Mouse (Mus musculus) bone marrow, adult 2 months (tissue): ENCODE data around the gene Etv2. TPM values are rescaled to one million over a fixed set of nuclear protein-coding genes. Genes with fewer than 3 reads are reported as not detected.

Experiments
- H3K27ac ChIP-seq: fragments of 200-500 bp; 2 replicates; pipeline ENCODE4 v1.5.1; 2012; ENCODE audit warnings: low read depth, mild to moderate bottlenecking, control low read depth, inconsistent platforms, low read length; ENCODE audit not compliant: control insufficient read depth, poor library complexity, insufficient read depth
- H3K4me1 ChIP-seq: fragments of 200-500 bp; 2 replicates; pipeline ENCODE4 v1.6.1; 2011; ENCODE audit warnings: low read length; ENCODE audit not compliant: control insufficient read depth, insufficient read depth
- H3K4me3 ChIP-seq: fragments of 200-500 bp; replicated peaks from 2 replicates; pipeline ENCODE3; 2011; ENCODE audit warnings: mild to moderate bottlenecking, low read depth, low read length, control low read depth; ENCODE audit not compliant: control insufficient read depth
- CTCF ChIP-seq: fragments of 200-500 bp; IDR thresholded peaks from 2 replicates; pipeline ENCODE4 v1.5.1; 2011; ENCODE audit warnings: low read length, control low read depth; ENCODE audit not compliant: control insufficient read depth, insufficient read depth
- POLR2A ChIP-seq: fragments of 200-500 bp; IDR thresholded peaks from 2 replicates; pipeline ENCODE4 v1.6.1; 2011; ENCODE audit warnings: low read depth, mild to moderate bottlenecking, control low read depth, low read length, borderline replicate concordance; ENCODE audit not compliant: control insufficient read depth
- WGBS: fragments of 180-500 bp; shearing (Covaris S2); methylation state at CpG from one replicate; pipeline ENCODE4 v1.1.7; 2018; 5-methylcytosine and 5-hydroxymethylcytosine counted together
- polyA plus RNA-seq: library from polyadenylated mRNA; stranded (reverse); fragments of >200 nt; gene quantifications from 2 replicates; pipeline ENCODE4 v1.2.4, GENCODE M21; 2011; ENCODE audit warnings: low replicate concordance; ENCODE audit not compliant: missing spikeins, insufficient read depth, insufficient read length

The Etv2 gene
- polyA plus RNA-seq, 1 experiment: not detected

- Histone ChIP-seq H3K4me3 (no peak overlapping the region), H3K27ac (no peak overlapping the region), H3K4me1 (no peaks in the 10 kb centered on the region)
- no peak for TF ChIP-seq POLR2A
- TF ChIP-seq CTCF: peak; percentile 83
- WGBS: 16% methylated on average over 8 of the region's 8 CpGs
These were observed 27.8 kb downstream of the Etv2 start for GRCm38 (mm10) chr7:30607706-30608309.

DNA sequence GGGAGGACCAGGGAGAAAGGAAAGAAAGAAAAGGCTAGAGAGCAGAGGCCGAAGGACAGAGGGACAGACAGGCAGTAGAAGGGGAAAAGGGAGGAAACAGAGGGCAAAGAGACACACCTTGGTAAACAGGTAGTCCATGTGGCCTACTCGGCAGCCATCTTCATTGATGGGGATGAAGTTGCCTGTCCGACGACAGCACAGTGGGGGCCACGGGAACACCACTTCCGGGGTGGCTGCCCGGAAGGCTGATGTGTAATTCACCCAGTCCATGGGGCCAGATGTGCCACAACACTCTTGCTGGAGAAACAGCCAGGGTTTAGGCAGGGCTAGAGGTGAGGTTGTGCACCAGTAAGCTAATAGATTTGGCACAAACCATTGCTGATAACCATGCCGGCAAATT lies 30.7 kb downstream of the Etv2 start:
- Histone ChIP-seq H3K4me3 (no peak overlapping the region), H3K27ac (no peak overlapping the region), H3K4me1 (no peaks in the 10 kb centered on the region; the same call in 1 of the 2 replicates)
- no peak for TF ChIP-seq POLR2A
- no peak for TF ChIP-seq CTCF
- 83% methylated on average over 8 of the region's 8 CpGs for WGBS

DNA sequence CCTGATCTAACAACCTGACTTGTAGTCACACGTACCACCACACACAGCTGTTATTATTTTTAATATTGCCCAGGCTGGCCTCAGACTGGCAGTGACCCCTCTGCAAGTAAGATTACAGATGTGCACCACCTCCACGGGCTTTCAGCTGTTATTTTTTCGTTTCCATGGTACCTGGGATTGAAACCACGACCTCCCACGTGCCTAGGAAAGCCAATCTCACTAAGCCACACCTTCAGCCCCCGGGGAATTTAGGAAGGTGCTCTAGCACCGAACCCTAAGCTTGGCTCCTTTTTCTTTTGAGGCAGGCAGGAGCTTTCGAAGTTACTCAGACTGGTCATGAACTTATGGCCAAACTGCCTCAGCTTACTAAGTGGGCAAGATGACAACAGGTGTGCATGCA lies 31.2 kb downstream of the Etv2 start:
- no peak for TF ChIP-seq CTCF
- no peak for TF ChIP-seq POLR2A
- no peaks in the 10 kb centered on the region; the same call in 1 of the 2 replicates for H3K4me1 ChIP-seq
- no peak overlapping the region for H3K27ac ChIP-seq
- WGBS: 42% methylated on average over 8 of the region's 8 CpGs
- H3K4me3 ChIP-seq: no peak overlapping the region

- no peak overlapping the region for H3K4me3 ChIP-seq
- H3K4me1 ChIP-seq: no peaks in the 10 kb centered on the region; the same call in 1 of the 2 replicates
- 78% methylated on average over 3 of the region's 3 CpGs for WGBS
- TF ChIP-seq POLR2A (no peak), CTCF (no peak)
- H3K27ac ChIP-seq: no peak overlapping the region
These were observed 33.1 kb downstream of the Etv2 start for GRCm38 (mm10) chr7:30602583-30602982.

DNA sequence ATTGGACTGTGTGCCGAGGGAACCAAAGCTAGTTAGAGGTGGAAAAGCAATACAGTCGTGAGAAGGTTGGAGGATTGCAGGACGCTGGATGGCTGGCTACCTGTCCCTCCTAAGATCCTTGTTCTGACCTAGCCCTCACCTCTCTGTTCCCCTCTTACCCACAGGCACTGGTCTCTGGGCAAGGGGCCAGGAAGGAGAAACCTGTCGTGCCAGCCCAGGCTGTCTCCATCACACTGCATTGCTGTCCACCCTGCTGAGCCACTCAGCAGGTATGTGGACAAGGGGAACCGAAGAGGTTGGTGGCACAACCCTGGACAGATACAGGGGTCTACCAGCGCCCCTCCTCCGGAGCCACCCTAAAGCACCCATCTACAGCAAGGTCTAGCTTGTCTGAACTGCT lies 35.0 kb downstream of the Etv2 start:
- Histone ChIP-seq H3K4me1 (no peaks in the 10 kb centered on the region; the same call in 1 of the 2 replicates), H3K4me3 (no peak overlapping the region), H3K27ac (no peak overlapping the region)
- 65% methylated on average over 7 of the region's 7 CpGs for WGBS
- TF ChIP-seq POLR2A: no peak
- no peak for TF ChIP-seq CTCF

GRCm38 (mm10) chr7:30599933-30600353 lies 35.7 kb downstream of the Etv2 start:
- no peak overlapping the region for H3K27ac ChIP-seq
- 5% methylated on average over 16 of the region's 16 CpGs for WGBS
- no peaks in the 10 kb centered on the region; the same call in 1 of the 2 replicates for H3K4me1 ChIP-seq
- TF ChIP-seq POLR2A (no peak), CTCF (no peak)
- no peak overlapping the region for H3K4me3 ChIP-seq

- no peak within 1 kb of the TSS for H3K4me3 ChIP-seq
- TF ChIP-seq POLR2A (no peak), CTCF (no peak)
- peaks cover 2% of the 10 kb centered on the region; the same call in 1 of the 2 replicates for H3K4me1 ChIP-seq
- WGBS: 91% methylated on average over 12 of the region's 12 CpGs
- no peak within 1 kb of the TSS for H3K27ac ChIP-seq
These were observed 36.9 kb downstream of the Etv2 start, which contains the start of gene Zbtb32 for GRCm38 (mm10) chr7:30598786-30599185. Gene Zbtb32, minus strand, starts transcription at chr7:30598909.

DNA sequence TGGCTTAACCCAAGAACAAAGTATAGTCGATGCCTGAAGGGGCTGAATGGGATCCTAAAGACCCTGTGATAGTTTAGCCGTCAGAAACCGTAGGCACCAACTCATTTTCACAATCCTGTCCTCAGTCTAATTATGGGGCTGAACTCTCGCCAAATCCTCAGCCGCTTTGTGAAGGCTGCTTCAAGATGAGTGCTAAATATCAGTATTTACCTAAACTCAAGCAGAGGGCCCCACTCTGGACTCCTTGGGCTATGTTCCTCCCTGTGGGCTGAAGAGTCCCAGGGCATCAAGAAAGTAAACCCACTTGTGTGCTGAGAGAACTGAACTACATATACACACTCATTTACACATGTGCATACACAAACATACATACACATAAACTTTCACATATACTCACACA lies 38.8 kb downstream of the Etv2 start:
- no peak for TF ChIP-seq POLR2A
- no peak for TF ChIP-seq CTCF
- WGBS: 83% methylated on average over 5 of the region's 5 CpGs
- Histone ChIP-seq H3K4me1 (peaks cover 3% of the 10 kb centered on the region; the same call in 1 of the 2 replicates), H3K27ac (no peak overlapping the region), H3K4me3 (no peak overlapping the region)
